Mouse (Mus musculus): ENCODE results near the gene Cmtm4.

DNA sequence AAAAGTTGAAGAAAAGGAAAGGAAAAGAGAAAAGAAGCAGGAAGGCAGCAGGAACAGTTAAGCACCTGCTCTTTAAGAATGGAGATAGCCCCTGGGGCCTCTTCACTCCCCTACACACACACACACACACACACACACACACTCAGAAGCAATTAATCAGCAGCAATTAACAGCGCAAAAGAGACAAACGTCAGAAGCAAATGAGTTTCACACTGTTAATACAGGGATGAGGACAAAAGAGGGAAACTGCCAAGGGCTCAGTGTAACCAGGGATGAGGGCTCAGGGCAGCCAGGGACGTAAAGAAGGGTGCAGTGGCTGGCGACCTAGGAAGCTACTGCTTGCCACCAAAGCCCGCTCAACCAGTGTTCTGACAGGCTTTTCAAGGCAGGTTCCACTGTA is 28.2 kb downstream of the Cmtm4 start:
- no peak for TF ChIP-seq FLI1 (IDR thresholded peaks at IDR 0.05; ENCODE audit: low read length)
- TF ChIP-seq GATA1 (IDR thresholded peaks at IDR 0.05; ENCODE audit: borderline replicate concordance, low read length): no peak

Measured in megakaryocyte, embryonic 14.5 days (primary cell).